Mouse (Mus musculus): Measurements from ENCODE around the gene Rad54l2. TPM values are rescaled to one million over a fixed set of nuclear protein-coding genes. Genes with fewer than 3 reads are reported as not detected.
A peak's percentile ranks its signal among the peaks of the same experiment; 100 is the strongest.

Rad54l2 gene
- polyA plus RNA-seq, 1 experiment from 2014 or later, result 13.1 TPM

DNA sequence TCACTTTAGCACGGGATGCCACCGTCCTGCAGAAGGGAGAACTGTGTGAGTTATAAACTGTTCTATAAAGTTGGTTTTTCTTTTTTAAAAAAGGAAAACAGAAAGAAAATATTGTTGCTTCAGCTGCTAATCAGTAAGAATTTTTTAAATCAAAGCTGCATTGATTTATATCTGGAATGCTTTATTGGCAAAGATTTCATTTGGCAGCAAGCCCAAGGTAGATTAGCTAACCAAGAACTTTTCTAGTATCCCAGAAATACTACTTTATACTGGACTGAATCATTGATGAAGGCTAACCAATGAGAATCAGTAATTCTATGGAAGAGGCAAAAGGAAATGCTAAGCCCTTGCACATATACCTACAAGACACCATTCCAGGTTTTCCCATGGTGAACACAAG is 72.8 kb downstream of the Rad54l2 start:
- H3K27me3 ChIP-seq, result no peaks in the 10 kb centered on the region
- ChIA-PET POLR2A (no interaction called here), CTCF (no interaction called here)
- in situ Hi-C loops (cut with MboI; ENCODE audit: low pct_unique_long_range_greater_than_20kb), result no loop called here
- DNase-seq (ENCODE audit: low read depth, low spot score), result no peak
- no peak for TF ChIP-seq CTCF (IDR thresholded peaks at IDR 0.05)
- no peak for ATAC-seq

DNA sequence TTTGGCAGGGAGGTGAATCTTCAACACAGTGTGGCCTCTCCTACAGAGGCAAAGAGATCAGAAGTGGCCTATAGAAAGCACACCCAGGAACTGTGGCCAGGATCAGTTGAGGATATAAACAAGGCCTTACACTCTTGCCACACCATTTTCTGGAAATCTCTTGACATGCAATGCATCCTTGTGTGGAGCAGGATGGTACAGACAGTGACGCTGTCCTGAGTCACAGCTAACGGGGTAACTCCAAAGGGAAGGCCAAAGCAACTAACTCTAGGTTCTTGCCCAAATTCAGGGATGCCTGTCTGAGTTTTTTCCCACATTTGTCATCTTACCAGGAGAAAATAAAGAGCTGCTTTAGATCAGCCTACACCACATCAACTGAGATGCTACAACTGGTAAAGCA is 76.5 kb downstream of the Rad54l2 start:
- in situ Hi-C loops (cut with MboI; ENCODE audit: low pct_unique_long_range_greater_than_20kb), result no loop called here
- no peak for ATAC-seq
- ChIA-PET POLR2A (interaction anchor here (1.5 kb wide), 1 partner anchor 10 kb away, joined by 6 read pairs; no protein-coding TSS in a partner anchor), CTCF (no interaction called here)
- no peak for DNase-seq (ENCODE audit: low read depth, low spot score)
- H3K27me3 ChIP-seq, result no peaks in the 10 kb centered on the region
- no peak for TF ChIP-seq CTCF (IDR thresholded peaks at IDR 0.05)

DNA sequence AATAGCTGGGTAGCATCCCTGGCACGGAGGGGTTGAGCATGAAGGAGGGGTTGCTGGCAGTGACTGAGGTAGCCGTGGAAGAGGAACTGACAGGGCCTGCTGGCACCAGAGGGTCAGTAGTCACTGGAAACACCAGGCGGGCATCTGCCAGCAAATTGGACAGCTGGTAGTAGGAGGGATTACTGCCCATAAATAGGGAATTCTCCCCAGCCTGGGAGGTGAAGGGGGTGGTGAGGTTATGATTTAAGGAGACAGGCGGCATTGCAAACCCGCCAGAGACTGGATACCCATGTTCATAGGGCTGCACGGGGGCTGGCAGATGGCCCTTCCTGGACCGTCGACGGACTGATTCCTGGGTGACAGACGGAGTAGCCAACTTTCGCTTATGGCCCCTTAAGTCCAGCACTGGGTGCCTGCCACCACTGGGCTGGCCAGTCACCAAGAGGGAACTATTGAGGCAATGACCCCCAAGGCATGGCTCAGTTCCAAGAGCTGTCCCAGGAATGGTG is 96.0 kb downstream of the Rad54l2 start:
- DNase-seq (ENCODE audit: low read depth, low spot score) (no peak), ATAC-seq (no peak)
- no peak for TF ChIP-seq CTCF (IDR thresholded peaks at IDR 0.05)
- ChIA-PET CTCF (no interaction called here), POLR2A (no interaction called here)
- no peaks in the 10 kb centered on the region for H3K27me3 ChIP-seq
- in situ Hi-C loops (cut with MboI; ENCODE audit: low pct_unique_long_range_greater_than_20kb), result loop anchor here (25.0 kb wide), 2 partner anchors 119 to 844 kb away; partner anchors contain the start of genes Cyb561d2, Dcaf1, Nprl2 and Tmem115

DNA sequence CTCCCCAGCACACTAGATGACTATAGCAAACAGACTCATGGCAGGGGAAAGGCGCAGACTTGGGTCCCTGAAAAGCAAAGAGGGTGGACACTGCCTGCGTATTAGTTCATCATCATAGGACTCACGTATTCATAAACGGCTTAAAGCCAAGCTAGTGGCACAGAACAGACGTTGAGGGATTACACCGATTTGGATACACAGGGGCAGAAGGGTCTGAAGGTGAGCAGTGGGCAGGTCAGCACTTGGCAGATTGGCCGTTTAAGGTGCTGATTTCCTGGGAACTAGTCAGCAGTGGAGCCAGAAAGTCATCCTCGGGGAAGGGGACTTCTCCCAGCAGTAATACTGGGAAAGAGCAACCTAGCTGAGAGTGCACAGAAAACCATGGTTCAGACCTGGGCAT is 100.2 kb downstream of the Rad54l2 start:
- CTCF ChIA-PET, result interaction anchor here (0.6 to 2.7 kb wide), 2 partner anchors 14 to 408 kb away, joined by 3 to 8 read pairs; partner anchors contain the start of gene Poc1a
- TF ChIP-seq CTCF (IDR thresholded peaks at IDR 0.05), result no peak

DNA sequence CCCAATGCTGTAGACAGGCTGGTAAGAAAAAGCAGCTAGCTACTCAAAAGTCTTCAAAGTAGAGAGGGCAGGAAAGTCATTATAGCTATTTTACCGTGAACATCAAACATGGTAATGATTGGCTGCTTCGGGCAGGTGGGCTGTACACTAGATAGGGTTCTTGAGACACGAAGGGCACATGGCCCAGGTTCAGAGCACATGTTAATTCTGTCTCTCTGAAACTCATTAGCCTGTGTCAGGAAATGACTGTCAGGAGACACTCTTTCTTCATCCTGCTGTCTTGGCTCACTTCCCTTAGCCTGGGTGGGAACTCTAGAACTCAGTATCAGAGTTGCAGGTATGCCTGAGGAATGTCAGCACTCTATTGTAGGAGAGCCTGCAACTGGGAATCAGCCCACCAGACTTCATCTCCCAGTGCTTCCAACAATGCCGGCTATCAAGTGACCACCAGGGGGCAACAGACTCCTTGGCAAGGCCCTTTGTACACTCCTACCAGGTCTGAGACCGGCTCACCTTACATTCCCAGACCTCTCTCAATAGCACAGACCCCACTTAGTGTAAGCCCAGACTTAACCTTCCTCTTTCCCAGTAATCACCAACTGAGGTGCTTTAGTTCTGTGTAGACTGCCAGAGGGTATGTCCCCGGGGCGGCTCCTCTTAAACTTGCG is 101.9 kb downstream of the Rad54l2 start:
- ChIA-PET POLR2A (interaction anchor here (0.7 to 1.2 kb wide), 4 partner anchors 9 to 101 kb away, joined by 3 read pairs; partner anchors contain the start of gene Rad54l2), CTCF (interaction anchor here (0.6 to 2.7 kb wide), 5 partner anchors 9 to 100 kb away, joined by 3 to 8 read pairs (median 4); no protein-coding TSS in a partner anchor)
- no peaks in the 10 kb centered on the region for H3K27me3 ChIP-seq
- DNase-seq (ENCODE audit: low read depth, low spot score) (peak; percentile 38), ATAC-seq (peak; percentile 37)
- in situ Hi-C loops (cut with MboI; ENCODE audit: low pct_unique_long_range_greater_than_20kb), result loop anchor here (5.0 to 25.0 kb wide), 4 partner anchors 125 to 850 kb away; partner anchors contain the start of genes Cish, Cyb561d2, Dcaf1 and Manf
- TF ChIP-seq CTCF (IDR thresholded peaks at IDR 0.05), result peak; percentile 89

More for the DNA sequence above, 100.2 kb downstream of the Rad54l2 start:
- POLR2A ChIA-PET, result no interaction called here
- ATAC-seq (no peak), DNase-seq (ENCODE audit: low read depth, low spot score) (no peak)
- H3K27me3 ChIP-seq, result no peaks in the 10 kb centered on the region
- in situ Hi-C loops (cut with MboI; ENCODE audit: low pct_unique_long_range_greater_than_20kb), result loop anchor here (5.0 to 25.0 kb wide), 4 partner anchors 123 to 848 kb away; partner anchors contain the start of genes Cish, Cyb561d2, Dcaf1 and Manf

DNA sequence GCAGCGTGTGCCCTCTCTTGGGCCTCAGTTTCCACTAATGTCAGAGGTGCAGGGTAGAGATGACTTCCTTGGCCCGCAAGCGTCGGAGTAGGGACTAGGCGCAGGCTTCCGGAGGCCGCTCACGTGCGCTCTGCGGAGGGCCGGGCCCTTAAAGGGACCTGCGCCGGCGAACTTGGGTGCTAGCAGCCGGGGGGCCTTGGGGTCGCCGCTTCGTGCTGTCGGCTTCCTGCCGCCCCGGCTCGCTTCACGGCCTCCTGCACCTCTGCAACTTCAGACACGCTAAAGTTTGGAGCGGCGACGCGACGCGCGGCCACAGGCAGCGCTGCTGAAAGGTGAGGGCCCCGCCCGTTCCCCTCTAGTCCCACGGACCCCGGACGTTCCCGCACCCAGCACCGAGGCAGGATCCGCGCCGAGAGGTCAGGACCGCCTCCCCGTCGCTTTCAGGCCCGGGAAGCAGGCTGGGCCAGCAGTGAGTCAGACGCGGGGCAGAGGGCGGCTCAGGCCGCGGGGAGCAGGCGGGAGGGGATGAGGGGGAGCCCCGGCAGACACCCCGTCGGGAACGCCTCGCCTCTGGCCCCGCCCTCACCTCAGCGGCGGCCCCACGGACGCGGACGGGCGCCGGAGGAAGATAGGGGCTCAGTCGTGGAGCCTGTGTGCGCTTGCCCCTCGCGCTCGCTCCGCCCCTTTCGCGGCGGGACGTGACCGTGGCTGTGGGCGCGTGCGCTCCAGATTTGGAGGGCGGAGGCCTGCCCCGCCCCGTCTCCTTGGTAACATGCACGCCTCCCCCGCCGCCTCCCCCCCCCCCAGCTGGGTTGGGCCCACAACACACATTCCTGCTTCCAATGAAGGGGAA is 103.5 kb downstream of the Rad54l2 start, which contains the start of gene Tex264:
TSS of gene Tex264 (minus strand) at position 679 of the 853 bp plus-strand sequence.
- DNase-seq (ENCODE audit: low read depth, low spot score) (peak; percentile 25), ATAC-seq (peak; percentile 82)
- no peak for TF ChIP-seq CTCF (IDR thresholded peaks at IDR 0.05)
- ChIA-PET POLR2A (interaction anchor here (0.9 to 1.2 kb wide), 4 partner anchors 8 to 143 kb away, joined by 3 read pairs; partner anchors contain the start of gene Rad54l2), CTCF (interaction anchor here (0.6 to 1.8 kb wide), 2 partner anchors 9 to 11 kb away, joined by 4 read pairs; no protein-coding TSS in a partner anchor)
- H3K27me3 ChIP-seq, result no peaks in the 10 kb centered on the region
- in situ Hi-C loops (cut with MboI; ENCODE audit: low pct_unique_long_range_greater_than_20kb), result loop anchor here (5.0 to 25.0 kb wide), 4 partner anchors 127 to 852 kb away; partner anchors contain the start of genes Cish, Cyb561d2, Dcaf1 and Manf

DNA sequence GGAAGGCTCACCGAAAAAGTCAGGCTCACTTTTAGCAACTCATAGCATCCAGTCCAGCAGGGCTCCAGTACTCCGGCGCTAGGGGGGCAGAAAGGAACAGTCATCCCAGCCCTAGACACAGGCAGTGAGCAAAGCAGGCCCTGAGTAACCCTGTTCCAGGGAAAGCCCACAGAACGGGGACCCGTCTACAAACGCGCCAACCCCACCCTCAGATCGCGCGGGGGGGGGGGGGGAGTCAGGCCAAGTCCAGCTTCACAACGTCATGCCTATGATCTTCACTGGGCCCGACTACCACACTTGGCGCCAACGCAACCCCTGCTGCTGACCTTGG is 104.1 kb downstream of the Rad54l2 start:
- ATAC-seq (no peak), DNase-seq (ENCODE audit: low read depth, low spot score) (no peak)
- no peak for TF ChIP-seq CTCF (IDR thresholded peaks at IDR 0.05)
- no peaks in the 10 kb centered on the region for H3K27me3 ChIP-seq
- in situ Hi-C loops (cut with MboI; ENCODE audit: low pct_unique_long_range_greater_than_20kb), result loop anchor here (5.0 to 25.0 kb wide), 4 partner anchors 127 to 852 kb away; partner anchors contain the start of genes Cish, Cyb561d2, Dcaf1 and Manf
- POLR2A ChIA-PET, result interaction anchor here (0.9 to 1.1 kb wide), 2 partner anchors 8 to 144 kb away, joined by 3 read pairs; no protein-coding TSS in a partner anchor
- CTCF ChIA-PET, result no interaction called here

DNA sequence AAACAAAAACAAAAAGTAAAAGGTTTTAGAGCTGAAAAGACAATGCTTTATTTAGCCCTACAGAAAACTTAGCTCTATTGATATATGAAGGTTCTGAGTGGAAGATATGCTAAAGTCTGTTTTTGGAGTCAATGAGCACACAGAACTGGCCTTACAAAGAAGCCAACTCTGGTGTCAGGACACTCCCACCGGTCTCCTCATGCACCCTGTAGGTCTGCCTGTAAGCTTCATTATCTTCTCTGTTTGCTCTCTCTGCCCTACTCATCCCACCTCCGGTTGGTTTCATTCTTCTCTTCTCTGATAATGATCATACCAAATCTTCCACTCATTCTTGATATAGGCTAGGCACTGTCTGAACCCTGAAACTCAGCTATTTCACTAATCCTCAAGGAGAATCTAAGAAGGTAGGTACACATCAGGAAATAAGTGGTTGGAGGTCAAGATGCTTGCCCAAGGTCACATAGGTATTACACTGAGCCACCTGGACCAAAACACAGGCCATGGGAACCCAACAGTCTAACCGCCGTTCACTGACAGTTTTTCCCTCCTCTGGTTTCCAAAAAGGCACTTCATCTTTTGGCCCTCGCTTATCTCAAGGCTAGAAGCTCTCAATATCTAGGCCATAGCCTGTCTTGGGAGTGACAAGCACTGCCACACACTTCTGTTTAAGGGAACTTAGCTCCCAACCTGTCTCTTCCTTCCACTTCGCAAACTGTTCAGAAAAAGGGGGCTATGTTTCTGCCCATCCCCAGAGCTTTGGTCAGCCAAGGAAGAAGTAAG is 104.7 kb downstream of the Rad54l2 start:
- in situ Hi-C loops (cut with MboI; ENCODE audit: low pct_unique_long_range_greater_than_20kb), result loop anchor here (10.0 to 25.0 kb wide), 3 partner anchors 128 to 853 kb away; partner anchors contain the start of genes Cish, Cyb561d2, Dcaf1 and Nprl2
- DNase-seq (ENCODE audit: low read depth, low spot score) (no peak), ATAC-seq (no peak)
- CTCF ChIA-PET, result interaction anchor here (0.7 kb wide), 1 partner anchor 12 kb away, joined by 3 read pairs; no protein-coding TSS in a partner anchor
- no peak for TF ChIP-seq CTCF (IDR thresholded peaks at IDR 0.05)
- POLR2A ChIA-PET, result interaction anchor here (0.9 to 1.1 kb wide), 2 partner anchors 8 to 144 kb away, joined by 3 read pairs; no protein-coding TSS in a partner anchor
- no peaks in the 10 kb centered on the region for H3K27me3 ChIP-seq

DNA sequence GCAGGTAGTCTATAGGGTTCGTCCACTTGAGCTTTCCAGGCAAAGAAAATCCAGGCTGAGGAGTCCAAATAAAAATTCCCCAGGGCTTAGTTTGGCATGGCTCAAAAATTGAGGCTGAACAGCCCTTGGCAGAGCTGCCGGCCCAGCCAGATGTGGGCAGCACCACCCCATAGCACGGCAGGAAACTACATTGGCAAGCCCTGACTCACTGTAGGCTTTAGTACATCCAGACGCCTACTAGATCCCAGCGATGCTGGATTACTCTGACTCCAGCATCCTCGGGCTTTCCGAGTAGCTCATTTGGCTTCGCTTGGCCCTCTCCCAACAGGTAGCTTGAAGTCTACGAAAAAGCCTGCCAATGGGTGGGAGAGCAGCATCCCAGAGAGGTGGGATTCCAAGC is 108.0 kb downstream of the Rad54l2 start:
- peak; percentile 30 for DNase-seq (ENCODE audit: low read depth, low spot score)
- no peak for TF ChIP-seq CTCF (IDR thresholded peaks at IDR 0.05)
- in situ Hi-C loops (cut with MboI; ENCODE audit: low pct_unique_long_range_greater_than_20kb), result loop anchor here (10.0 to 25.0 kb wide), 3 partner anchors 131 to 856 kb away; partner anchors contain the start of genes Cish, Cyb561d2, Dcaf1 and Nprl2
- POLR2A ChIA-PET, result interaction anchor here (1.1 kb wide), 1 partner anchor 8 kb away, joined by 3 read pairs; no protein-coding TSS in a partner anchor
- no peak for ATAC-seq
- H3K27me3 ChIP-seq, result no peaks in the 10 kb centered on the region
- CTCF ChIA-PET, result interaction anchor here (1.2 to 1.6 kb wide), 2 partner anchors 10 to 16 kb away, joined by 3 to 5 read pairs; no protein-coding TSS in a partner anchor
